Mouse (Mus musculus) cortical plate, adult 2 months (tissue): ENCODE data around the gene Habp2.

Experiments used
- CTCF ChIP-seq: fragments of 200-500 bp; IDR thresholded peaks from 2 replicates; pipeline ENCODE4 v1.5.1; 2011; ENCODE audit warnings: mild to moderate bottlenecking, control low read depth, low read length; ENCODE audit not compliant: insufficient read depth; ENCODE audit errors: extremely low read depth
- POLR2A ChIP-seq: fragments of 200-500 bp; IDR thresholded peaks from 2 replicates; pipeline ENCODE4 v1.6.1; 2011; ENCODE audit warnings: mild to moderate bottlenecking, low read length, control low read depth; ENCODE audit not compliant: insufficient read depth; ENCODE audit errors: extremely low read depth

GRCm38 (mm10) chr19:56263696-56264095, 23.2 kb upstream of the Habp2 start:
- TF ChIP-seq CTCF (no peak), POLR2A (no peak)
